Mouse (Mus musculus): Measurements from ENCODE around the gene Tmem104.

- TF ChIP-seq POLR2A (IDR thresholded peaks at IDR 0.05; ENCODE audit: low read depth, low read length) (no peak), CTCF (IDR thresholded peaks at IDR 0.05; ENCODE audit: extremely low read depth, insufficient read length, insufficient replicate concordance, low read depth, low read length) (peak; percentile 9; the same call in 1 of the 2 replicates)
Measured at GRCm38 (mm10) chr11:115172825-115173287, 14.4 kb upstream of the Tmem104 start.
